Mouse (Mus musculus) splenic B cell, adult 2 months (primary cell): ENCODE measurements around the gene Slc7a11.

Experiments
- DNase-seq: peaks from one replicate; pipeline ENCODE4 v3.0.0-alpha.2; 2011; ENCODE audit warnings: low read depth, low spot score
- H3K27me3 ChIP-seq: 2 replicates; pipeline ENCODE4 v1.6.1; 2012; ENCODE audit warnings: mild to moderate bottlenecking, low read length, moderate library complexity, mixed read lengths; ENCODE audit not compliant: control insufficient read depth, poor library complexity, insufficient read depth, severe bottlenecking
- H3K36me3 ChIP-seq: 2 replicates; pipeline ENCODE4 v1.6.1; 2012; ENCODE audit warnings: mild to moderate bottlenecking, low read length, moderate library complexity, mixed read lengths; ENCODE audit not compliant: control insufficient read depth, poor library complexity, insufficient read depth, severe bottlenecking

The Slc7a11 gene

GRCm38 (mm10) chr3:49973994-49974393 lies 469.4 kb downstream of the Slc7a11 start:
- Histone ChIP-seq H3K27me3 (no peaks in the 10 kb centered on the region), H3K36me3 (no peaks in the 10 kb centered on the region)
- no peak for DNase-seq

GRCm38 (mm10) chr3:49965569-49965968 lies 477.8 kb downstream of the Slc7a11 start:
- H3K27me3 ChIP-seq, result no peaks in the 10 kb centered on the region
- no peak for DNase-seq
- no peaks in the 10 kb centered on the region for H3K36me3 ChIP-seq

- DNase-seq, result no peak
- Histone ChIP-seq H3K36me3 (no peaks in the 10 kb centered on the region), H3K27me3 (no peaks in the 10 kb centered on the region; the same call in 1 of the 2 replicates)
Observed at GRCm38 (mm10) chr3:49960581-49960980, 482.8 kb downstream of the Slc7a11 start.

- H3K27me3 ChIP-seq, result no peaks in the 10 kb centered on the region
- no peak for DNase-seq
- H3K36me3 ChIP-seq, result no peaks in the 10 kb centered on the region
Observed at GRCm38 (mm10) chr3:49946845-49947244, 496.6 kb downstream of the Slc7a11 start.

- DNase-seq, result no peak
- Histone ChIP-seq H3K27me3 (no peaks in the 10 kb centered on the region), H3K36me3 (no peaks in the 10 kb centered on the region)
Observed at GRCm38 (mm10) chr3:49944783-49945182, 498.6 kb downstream of the Slc7a11 start.

GRCm38 (mm10) chr3:49937611-49938010 lies 505.8 kb downstream of the Slc7a11 start:
- H3K27me3 ChIP-seq, result no peaks in the 10 kb centered on the region
- DNase-seq, result no peak
- no peaks in the 10 kb centered on the region for H3K36me3 ChIP-seq

GRCm38 (mm10) chr3:49929496-49929895 lies 513.9 kb downstream of the Slc7a11 start:
- no peak for DNase-seq
- no peaks in the 10 kb centered on the region for H3K36me3 ChIP-seq
- no peaks in the 10 kb centered on the region for H3K27me3 ChIP-seq

GRCm38 (mm10) chr3:49928509-49929263 lies 514.7 kb downstream of the Slc7a11 start:
- DNase-seq, result no peak
- Histone ChIP-seq H3K36me3 (no peaks in the 10 kb centered on the region), H3K27me3 (no peaks in the 10 kb centered on the region)

- no peak for DNase-seq
- Histone ChIP-seq H3K27me3 (no peaks in the 10 kb centered on the region), H3K36me3 (no peaks in the 10 kb centered on the region)
Observed at GRCm38 (mm10) chr3:49913929-49914328, 529.5 kb downstream of the Slc7a11 start.

- Histone ChIP-seq H3K27me3 (no peaks in the 10 kb centered on the region), H3K36me3 (no peaks in the 10 kb centered on the region)
- no peak for DNase-seq
Observed at GRCm38 (mm10) chr3:49910922-49911321, 532.5 kb downstream of the Slc7a11 start.

- no peaks in the 10 kb centered on the region for H3K36me3 ChIP-seq
- DNase-seq, result no peak
Observed at GRCm38 (mm10) chr3:49908426-49909341, 534.7 kb downstream of the Slc7a11 start.

GRCm38 (mm10) chr3:49893945-49894344 lies 549.5 kb downstream of the Slc7a11 start:
- Histone ChIP-seq H3K36me3 (no peaks in the 10 kb centered on the region), H3K27me3 (no peaks in the 10 kb centered on the region)
- no peak for DNase-seq

More at GRCm38 (mm10) chr3:49908426-49909341, 534.7 kb downstream of the Slc7a11 start:
- H3K27me3 ChIP-seq, result no peaks in the 10 kb centered on the region

GRCm38 (mm10) chr3:49887359-49887758 lies 556.1 kb downstream of the Slc7a11 start:
- DNase-seq, result no peak
- H3K27me3 ChIP-seq, result no peaks in the 10 kb centered on the region

GRCm38 (mm10) chr3:49886220-49886945 lies 557.0 kb downstream of the Slc7a11 start:
- Histone ChIP-seq H3K27me3 (no peaks in the 10 kb centered on the region), H3K36me3 (no peaks in the 10 kb centered on the region)
- no peak for DNase-seq

More at GRCm38 (mm10) chr3:49887359-49887758, 556.1 kb downstream of the Slc7a11 start:
- no peaks in the 10 kb centered on the region for H3K36me3 ChIP-seq
